Mouse (Mus musculus): ENCODE measurements around the gene Apex2. TPM values are rescaled to one million over a fixed set of nuclear protein-coding genes. Genes with fewer than 3 reads are reported as not detected.
"Not testable (repeated sequence)": the region's sequence is repeated elsewhere in the genome, so short reads cannot be mapped to it uniquely, and the experiment has no call there.

Apex2 gene
- total RNA-seq, 2 experiments from 2014 or later = 11.8 to 13.6 TPM

GRCm38 (mm10) chrX:150510631-150511030 lies 79.0 kb downstream of the Apex2 start:
- no peak for DNase-seq (ENCODE audit: low spot score in 2 of 2)

- no peak for DNase-seq (ENCODE audit: low spot score in 2 of 2)
These were observed 81.0 kb downstream of the Apex2 start for GRCm38 (mm10) chrX:150508696-150509095.

GRCm38 (mm10) chrX:150487811-150488210 lies 101.9 kb downstream of the Apex2 start:
- not testable (repeated sequence) for DNase-seq (ENCODE audit: low spot score in 2 of 2)

- not testable (repeated sequence) for DNase-seq (ENCODE audit: low spot score in 2 of 2)
These were observed 103.2 kb downstream of the Apex2 start for GRCm38 (mm10) chrX:150486314-150487030.

- peak; percentile 48 to 82 for DNase-seq (ENCODE audit: low spot score in 2 of 2)
These were observed 111.6 kb downstream of the Apex2 start for GRCm38 (mm10) chrX:150477854-150478780.

GRCm38 (mm10) chrX:150471416-150471815 lies 118.3 kb downstream of the Apex2 start:
- DNase-seq (ENCODE audit: low spot score in 2 of 2) = no peak

Small RNA genes within 50 kb of the gene (microRNA-seq; reads per million reads assigned to microRNA genes)
- 0 reads per million in 2 experiments for gene Mir3620 (ENCODE audit: borderline number of aligned reads in 2 of 2)

Other genes with a start within 250 kb of the Apex2 start
- gene Tmem29, start 130.7 kb downstream of the Apex2 start, total RNA-seq (2021) = 10 to 100 TPM; 19.1 to 24.0 TPM
- gene Alas2, start 42.5 kb downstream of the Apex2 start, total RNA-seq (2021) = 10 to 100 TPM; 23.4 to 73.6 TPM
- gene Pfkfb1, start 1.6 kb downstream of the Apex2 start, total RNA-seq (2021) = 10 to 100 TPM in 1 of 2 experiments, 1 to 10 TPM in 1; 8.9 to 10.6 TPM
- 10 to 100 TPM in 1 of 2 experiments, 1 to 10 TPM in 1; 9.2 to 10.3 TPM for gene Tro, start 67.7 kb upstream of the Apex2 start, total RNA-seq (2021)
- gene Maged2, start 224.5 kb upstream of the Apex2 start, total RNA-seq (2021) = 10 to 100 TPM; 65.3 to 90.0 TPM

Data from adrenal gland, adult 18-20 months (tissue).